Mouse (Mus musculus) embryo, embryonic 10.5 days (tissue): ENCODE measurements around the gene Tmem221.

Source experiments
- DNase-seq: peaks from one replicate; pipeline ENCODE4 v3.0.0-alpha.2; 2015; ENCODE audit warnings: low spot score

Tmem221 gene

DNA sequence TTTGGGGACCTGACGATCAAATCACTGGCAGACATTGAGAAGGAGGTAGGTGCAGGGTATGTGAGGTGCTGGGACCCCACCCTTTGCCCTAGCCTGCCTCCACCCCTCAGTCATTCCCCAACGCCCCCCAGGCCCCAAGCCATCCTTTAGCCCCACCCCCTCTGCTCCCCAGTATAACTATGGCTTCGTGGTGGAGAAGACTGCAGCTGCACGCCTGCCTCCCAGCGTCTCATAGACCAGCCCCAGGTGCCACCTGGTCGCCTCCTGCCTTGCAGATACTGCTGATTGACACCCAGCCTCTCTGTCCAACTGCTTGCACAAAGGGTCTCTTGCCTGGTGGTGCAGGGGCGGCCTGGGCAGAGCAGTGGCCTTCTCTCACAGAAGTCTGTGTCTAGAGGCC is 11.1 kb downstream of the Tmem221 start:
- no peak for DNase-seq

DNA sequence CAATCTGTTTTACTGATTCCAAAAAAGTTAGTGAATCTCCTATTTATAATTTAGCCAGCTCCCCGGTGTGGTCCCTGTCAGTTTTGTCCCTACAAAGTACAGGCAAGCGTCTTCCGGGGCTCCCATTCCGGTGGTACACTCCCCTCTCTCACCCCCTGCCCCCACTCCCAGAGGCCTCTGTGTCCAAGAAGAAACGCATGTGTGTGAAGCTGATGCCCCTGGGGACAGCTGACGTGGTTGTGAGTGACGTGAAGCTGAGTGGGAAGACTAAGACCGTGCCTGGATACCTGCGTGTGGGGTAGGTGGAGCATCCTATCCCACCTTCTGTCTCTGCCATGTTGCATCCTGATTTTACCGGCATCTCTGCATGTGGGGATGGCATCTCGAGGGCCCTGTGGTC is 13.6 kb downstream of the Tmem221 start:
- no peak for DNase-seq

DNA sequence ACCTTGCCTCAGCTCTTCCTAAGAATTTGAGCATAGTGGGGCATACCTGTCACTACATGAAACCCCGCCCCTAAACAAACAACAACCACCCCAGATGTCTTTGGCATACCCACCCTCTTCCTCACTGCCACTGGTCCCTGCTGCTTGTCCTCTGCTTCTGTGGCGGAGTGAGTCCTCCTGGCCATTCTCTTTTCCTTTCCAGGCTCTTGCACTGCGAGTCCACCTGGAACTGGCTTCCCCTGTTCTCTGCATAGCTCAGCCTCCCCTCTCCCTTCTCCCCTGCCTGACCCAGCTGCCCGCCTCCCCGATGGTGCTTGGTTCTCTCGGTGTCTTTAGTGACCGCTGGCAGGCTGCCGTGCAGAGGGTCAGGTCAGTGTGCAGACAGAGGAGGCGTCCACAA is 14.9 kb downstream of the Tmem221 start:
- no peak for DNase-seq

DNA sequence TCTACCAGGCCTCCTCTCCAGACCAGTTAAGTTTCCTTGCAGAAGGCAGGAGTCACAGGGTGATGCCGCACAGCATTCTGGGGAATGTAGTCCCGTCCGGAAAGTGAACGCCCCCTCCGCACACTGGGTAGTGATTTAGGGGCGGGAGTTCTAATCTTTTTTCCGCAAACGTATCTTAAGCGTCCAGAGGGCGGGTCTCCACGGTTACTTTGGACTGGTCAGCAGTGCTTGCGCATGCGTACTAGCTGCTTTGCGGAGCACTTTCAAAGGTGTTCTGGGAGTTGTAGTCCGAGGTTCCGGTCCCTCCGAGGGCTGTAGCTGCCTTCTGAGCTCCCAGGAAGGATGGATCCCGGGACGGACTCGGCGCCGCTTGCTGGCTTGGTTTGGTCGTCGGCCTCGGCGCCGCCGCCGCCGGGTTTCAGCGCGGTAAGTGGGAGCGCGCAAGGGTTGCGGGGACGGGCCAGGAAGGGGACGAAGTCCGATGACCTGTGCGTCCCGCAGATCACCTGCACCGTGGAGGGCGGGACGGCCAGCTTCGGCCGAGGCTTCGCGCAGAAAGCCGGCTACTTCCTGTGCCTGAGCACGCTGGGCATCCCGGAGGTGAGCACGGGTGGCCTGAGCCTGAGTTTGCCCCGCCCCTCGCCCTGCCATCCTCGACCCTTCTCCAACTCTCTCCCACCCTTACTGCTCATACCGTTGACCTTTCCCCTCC is 15.9 kb downstream of the Tmem221 start, which contains the start of gene Mvb12a:
Mvb12a (plus strand) TSS at position 291 of the 712 bp plus-strand sequence.
- DNase-seq: peak; percentile 100

DNA sequence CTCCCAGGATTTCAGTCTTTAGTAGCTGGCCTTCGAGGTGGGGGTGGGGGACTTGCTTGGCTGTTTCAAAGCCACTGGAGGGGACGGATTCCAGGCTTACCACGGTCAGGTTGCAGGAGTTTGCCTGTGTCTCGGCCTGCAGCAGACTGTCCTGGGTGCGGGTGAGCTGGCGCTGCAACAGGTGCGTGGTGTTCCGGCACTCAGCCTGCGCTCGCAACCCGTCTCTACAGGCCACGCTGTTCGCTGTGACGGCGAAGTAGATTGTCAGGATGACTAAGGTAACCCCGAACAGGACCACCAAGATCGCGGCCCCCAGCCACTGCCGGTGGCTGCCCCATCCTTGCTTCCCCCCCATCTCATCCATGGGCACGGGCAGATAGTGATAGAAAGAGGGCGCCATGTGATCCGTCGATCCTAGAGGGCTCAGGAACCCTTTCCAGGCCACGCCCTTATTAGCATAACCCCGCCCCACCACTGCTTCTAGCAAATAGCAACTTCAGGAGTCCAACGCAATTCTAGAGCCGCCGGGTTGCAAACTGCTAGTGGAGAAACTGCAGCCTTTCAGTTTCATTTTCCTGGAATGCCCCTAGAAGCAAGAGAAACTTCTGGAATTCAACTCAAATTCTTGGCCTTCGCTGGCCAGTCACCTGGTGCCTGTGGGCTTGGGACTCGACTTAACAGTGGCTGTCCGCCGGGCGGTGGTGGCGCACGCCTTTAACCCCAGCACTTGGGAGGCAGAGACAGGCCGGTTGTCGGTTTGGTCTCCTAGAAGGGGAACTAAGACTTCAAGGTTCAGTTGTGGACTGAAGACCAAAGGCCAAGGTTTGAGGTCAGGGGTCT is 21.4 kb downstream of the Tmem221 start, which contains the start of gene Bst2:
Bst2 (minus strand) TSS at position 429 of the 840 bp plus-strand sequence.
- DNase-seq: peak; percentile 95

DNA sequence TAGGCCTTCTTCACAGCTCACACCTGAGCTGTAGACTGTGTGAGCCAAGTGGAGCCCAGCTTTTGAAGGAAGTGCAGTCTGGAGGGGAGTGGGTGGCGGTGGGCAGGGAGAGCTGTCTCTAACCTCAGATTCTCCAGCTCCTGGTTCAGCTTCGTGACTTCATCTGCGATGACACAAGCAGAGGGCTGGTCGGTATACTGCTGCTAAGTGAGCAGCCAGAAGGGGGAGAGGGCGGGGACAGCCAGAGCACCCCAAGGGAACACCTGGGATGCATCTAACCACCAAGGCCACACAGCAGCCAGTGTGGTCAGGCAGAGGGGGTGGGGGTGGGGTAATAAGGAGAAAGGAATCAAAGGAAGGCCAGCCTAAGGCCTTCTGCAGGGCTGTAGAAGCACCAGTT is 23.0 kb downstream of the Tmem221 start:
- no peak for DNase-seq

DNA sequence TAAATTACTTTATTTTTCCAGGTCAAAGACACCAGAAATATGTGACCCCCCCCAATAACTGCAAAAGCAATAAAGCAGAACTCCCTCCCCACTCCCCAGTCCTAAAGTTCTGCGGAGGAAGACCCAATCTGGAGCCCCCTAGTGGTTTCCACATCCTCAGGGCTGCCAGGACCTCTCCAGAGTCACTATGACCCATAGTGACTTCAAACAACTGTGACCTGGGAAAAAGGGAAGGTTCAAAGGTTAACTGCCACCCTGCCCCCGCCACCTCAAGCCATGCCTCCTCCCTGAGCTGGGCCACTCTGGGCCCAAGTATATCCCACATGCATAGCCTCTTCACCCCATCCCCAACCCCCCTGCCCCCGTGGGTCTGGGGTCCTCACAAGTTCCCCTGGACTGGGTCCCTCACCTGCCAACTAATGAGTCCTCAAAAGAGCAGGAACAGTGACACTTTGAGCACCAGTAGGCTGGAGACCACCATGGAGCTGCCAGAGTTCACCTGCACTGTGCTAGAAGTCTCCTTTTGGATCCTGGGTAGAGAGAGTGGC is 24.3 kb downstream of the Tmem221 start:
- no peak for DNase-seq

DNA sequence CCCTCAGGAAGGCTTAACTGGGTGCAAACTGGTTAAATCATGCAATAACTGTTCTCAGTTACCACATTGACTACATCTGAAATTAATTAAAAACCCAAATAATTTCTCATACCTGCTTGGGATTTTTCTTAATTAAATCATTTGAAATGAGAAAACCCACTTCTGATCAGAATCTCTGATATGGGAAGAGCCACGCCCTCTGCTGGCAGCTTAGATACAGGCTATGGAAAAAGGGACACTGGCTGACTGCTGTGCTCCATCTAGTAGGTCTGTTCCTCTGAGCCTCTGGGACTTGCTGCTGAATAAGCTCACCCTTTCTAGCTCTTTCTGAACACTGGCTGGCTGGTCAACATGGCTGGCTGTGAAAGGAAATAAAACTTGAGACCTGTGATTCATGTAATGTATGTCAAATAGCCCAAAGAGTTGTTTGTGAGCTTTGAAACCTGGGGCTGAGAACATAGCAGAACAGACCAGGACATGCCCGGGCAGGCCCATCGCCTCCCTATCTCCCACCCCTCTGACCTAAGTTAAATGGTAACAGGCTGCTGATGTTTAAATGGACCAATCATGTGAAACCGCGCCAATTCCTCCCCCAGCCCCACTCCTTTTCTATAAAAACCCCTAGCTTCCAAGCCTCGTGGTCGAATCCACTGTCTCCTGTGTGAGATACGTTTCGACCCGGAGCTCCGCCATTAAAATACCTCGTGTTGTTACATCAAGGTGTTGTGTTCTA is 27.8 kb downstream of the Tmem221 start:
- peak; percentile 60 for DNase-seq

DNA sequence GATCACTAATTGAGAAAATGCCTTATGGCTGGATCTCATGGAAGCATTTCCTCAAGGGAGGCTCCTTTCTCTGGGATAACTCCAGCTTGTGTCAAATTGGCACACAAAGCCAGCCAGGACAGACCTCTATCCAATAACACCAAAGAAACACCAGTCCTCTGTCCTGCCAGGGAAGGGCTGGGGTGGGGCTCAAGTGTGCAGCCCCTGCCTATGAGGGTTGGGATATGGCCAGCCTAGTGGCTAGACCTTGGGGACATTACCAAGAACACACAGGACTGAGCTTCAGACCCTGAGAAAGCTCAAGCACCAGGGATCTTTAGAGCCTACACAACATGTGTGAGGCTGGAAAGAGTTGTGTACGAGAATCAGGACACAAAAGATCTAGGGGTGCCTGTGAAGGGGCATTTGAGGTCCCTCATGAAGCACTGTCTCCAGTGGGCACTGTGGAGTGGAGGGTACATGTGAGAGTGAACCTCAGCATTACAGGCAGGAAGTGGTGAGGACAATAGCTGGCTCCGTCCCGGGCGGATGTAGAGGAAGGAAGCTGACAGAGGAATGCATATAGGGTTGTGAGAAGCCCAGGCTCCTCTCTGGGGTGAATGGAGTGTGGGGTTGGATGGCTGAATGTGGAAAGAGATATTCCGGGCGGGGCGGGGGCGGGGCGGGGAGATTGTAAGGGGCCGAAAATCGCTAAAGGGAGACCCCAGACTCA is 30.2 kb downstream of the Tmem221 start:
- no peak for DNase-seq

DNA sequence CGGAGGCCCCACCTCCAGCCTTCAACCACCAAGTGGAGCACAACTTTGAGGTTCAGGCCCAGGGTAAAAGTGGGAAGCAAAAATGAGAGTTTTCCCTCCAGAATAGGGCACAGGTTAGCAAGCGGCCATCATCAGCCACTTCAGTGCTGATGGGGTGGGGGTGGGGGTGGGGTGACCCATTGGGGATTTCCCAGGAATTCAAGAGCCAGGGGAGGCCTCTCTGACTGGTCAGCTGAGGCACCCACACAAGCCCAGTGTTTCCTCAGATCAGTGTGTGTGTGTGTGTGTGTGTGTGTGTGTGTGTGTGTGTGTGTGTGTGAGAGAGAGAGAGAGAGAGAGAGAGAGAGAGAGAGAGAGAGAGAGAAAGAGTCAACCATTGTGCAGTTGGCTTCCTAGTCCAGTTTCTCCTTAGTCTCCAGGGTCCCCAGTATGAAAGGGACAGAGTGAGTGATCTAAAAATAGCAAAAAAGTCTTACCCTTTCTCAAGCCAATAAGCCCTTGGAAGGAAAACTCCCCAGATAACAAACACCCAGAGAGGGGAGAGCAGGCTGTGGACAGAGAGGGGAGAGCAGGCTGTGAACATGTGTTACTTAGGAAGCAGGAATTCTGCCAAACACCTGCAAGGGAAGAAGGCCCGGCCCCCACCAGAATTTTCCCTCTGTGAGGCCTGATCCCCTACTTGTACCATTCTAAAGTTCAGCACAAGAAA is 31.4 kb downstream of the Tmem221 start:
- no peak for DNase-seq

DNA sequence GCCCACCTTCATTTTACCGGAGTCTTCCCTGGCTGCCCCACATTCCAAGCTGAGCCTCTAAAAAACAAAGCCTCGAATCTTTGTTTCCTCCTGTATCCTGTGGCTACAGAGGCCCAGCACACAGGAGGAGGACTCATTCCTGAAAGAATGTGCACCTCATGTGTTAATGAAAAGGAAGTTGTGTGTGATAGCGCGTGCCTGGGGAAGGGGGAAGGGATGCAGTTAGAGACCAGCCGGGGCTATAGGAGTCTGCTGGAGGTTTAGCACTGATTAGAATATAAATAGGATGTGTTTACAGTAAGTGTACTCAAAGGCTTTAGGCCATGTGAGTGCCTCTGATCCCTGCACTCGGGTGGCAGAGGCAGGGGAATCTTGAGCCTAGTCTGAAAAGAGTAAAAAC is 32.4 kb downstream of the Tmem221 start:
- peak; percentile 51 for DNase-seq

DNA sequence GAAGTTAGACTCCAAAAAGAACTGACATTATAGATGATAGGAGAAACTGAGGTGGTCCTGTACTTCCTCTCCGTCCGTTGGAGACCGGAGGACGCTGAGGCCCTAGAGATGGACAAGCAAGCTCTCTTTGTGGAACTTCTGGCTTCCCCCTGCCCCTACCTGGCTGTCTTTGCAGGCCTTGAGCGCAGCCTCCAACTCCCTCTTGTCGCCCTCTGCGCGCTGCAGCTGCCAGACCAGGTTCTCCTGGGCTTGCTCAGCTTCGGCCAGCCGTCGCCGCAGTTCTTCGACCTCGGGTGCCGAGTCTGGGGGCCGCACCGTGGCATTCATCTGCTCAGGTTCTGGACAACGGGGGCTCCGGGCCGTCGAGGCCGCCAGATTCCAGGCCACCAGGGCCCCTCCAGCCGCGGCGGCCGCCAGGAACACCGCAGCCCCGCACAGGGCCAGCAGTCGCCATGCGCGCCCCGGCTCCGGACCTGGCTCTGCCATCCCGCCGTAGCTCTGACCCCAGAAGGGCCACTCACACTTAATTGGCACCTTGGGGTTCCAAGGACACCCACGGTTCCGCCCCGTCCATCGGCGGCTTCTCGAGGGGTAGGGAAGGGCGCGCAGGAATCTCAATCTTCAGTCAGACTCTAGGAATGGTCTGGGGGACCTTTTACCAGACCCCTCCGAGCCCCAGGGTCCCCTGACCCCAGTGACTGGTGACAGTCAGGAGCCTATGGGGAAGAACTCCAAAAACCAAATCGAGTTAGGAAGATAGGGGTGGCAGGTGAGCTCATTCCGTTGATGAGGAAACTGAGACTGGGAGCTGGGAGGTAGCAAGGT is 33.2 kb downstream of the Tmem221 start, which contains the start of gene Ccdc194:
Ccdc194 (minus strand) TSS at position 486 of the 825 bp plus-strand sequence.
- DNase-seq: no peak

DNA sequence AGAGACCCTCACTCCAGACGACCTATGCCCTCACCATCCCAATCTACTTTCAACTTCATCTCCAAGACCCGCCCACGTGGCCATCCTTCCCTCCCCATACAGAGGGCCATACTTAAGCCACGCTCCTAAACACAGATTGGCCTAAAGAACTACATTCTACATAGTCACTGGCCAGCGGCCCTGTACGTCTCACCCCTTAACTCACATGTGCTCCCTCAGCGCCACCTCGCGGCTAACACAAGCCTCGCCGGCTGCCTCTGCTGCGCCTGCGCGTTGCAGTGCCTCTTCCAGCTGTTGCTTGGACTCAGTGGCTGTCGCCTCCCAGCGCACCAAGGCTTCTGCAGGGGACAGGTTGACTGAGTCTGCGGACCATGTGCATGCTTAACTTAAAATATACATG is 37.0 kb downstream of the Tmem221 start:
- DNase-seq: peak; percentile 97

DNA sequence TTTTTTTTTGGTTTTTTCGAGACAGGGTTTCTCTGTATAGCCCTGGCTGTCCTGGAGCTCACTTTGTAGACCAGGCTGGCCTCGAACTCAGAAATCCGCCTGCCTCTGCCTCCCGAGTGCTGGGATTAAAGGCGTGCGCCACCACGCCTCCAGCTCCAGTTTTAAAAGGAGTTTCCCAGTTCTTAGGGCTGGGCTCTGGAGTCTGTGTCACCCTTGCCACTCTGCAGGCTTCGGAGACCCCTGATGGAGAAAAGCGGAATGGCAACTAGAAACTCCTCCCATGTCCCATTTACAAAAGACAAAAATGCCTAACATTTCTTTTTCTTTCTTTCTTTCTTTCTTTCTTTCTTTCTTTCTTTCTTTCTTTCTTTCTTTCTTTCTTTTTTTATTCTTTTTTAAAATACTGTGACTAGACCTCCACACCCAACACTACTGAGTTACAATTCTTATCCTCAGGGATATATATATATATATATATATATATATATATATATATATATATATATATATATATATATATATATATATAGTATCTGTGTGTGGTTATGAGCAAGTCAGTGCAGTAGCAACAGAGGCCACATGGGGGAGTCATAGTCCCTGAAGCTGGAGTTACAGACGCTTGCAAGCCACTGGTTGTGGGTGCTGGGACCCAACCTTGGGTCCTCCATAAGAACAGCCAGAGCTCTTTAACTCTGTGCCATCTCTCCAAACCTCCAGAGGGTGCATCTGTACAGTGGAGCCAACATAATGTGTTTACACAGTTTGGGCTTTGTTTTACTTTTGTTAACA is 39.4 kb downstream of the Tmem221 start:
- DNase-seq: peak; percentile 91

DNA sequence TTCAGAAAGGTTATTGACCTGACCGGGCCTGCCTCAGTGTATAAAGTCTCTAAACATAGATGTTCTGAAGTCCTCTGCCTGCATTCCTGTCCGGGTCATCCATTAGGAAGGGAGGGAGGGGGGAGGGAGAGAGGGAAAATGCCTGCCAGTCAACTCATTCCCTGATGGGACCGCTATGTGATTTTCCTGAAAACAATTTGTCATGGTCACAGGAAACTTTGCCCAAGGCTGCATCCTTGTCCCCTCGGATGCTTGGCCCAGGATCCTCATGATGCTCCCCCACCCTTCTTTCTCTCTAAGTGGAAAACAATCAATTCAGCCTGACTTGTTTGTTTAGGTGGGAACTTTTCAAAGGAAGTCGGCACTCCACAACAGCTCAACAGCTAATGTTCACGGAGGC is 41.9 kb downstream of the Tmem221 start:
- DNase-seq: peak; percentile 62

DNA sequence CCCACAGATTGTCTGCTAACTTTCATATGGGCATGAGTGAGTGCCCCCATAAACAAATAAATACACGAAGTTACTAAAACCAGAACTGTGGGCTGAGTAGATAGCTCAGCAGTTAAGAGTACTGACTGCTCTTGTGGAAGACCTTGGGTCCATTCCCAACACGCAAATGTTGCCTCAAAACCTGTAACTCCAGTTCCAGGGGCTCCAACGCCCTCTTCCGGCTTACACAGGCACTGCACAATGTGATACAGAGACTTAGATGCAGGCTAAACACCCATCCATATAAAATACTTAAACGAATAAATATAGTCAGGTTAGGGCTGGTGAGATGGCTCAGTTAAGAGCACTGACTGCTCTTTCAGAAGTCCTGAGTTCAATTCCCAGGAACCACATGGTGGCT is 43.6 kb downstream of the Tmem221 start:
- DNase-seq: no peak

DNA sequence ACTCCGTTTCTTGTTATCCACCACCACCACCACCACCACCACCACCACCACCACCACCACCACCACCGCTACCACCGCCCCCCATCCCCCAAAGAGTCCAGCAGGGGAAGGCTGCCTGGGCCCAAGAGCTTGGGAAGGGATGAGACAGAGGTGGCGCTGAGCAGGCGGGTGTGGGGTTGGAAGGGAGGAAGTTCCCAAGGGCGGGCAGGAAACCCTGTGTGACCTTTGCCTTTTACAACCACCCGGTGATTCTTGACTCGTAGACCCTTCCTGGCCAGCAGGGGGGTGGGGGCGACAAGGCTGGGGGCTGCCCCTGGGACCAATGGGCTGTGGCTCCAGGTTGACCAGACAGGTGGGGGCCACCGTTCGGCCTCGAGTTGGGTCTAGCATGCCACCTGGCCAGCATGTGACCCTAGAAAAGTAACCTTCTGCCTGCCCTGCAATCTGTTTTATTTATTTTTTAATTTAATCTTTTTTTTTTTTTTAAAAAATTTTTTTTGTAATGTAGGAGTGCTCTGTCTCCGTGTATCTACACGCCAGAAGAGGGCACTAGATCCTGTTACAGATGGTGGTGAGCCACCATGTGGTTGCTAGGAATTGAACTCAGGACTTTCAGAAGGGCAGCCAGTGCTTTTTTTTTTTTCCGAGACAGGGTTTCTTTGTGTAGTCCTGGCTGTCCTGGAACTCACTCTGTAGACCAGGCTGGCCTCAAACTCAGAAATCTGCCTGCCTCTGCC is 45.5 kb downstream of the Tmem221 start:
- no peak for DNase-seq

DNA sequence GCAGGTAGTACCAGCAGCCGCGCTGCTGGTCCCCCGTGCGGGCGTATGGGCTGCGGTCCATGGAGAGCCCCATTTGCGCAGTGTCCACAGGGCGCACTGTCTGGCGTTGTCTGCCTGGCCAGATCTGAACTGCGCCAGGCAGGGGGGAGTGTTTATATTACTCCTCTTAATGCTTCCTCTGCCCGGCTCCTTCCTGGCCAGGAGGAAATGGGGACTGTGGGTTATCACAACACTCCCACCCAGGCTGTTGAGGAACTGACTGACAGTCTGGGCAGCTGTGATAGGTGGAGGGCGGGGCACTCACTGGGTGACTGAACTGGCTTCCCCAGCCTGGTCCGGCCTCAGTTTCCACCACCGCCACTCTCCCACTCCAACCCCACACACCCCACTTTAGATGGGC is 47.0 kb downstream of the Tmem221 start, which contains the start of gene Plvap:
Plvap (minus strand) TSS at position 109 of the 400 bp plus-strand sequence.
- DNase-seq: peak; percentile 36
